Mouse (Mus musculus): ENCODE results near the gene Chd8. TPM values are rescaled to one million over a fixed set of nuclear protein-coding genes. Genes with fewer than 3 reads are reported as not detected.

Gene Chd8
- polyA plus RNA-seq, 1 experiment from 2014 or later = 31.8 TPM

DNA sequence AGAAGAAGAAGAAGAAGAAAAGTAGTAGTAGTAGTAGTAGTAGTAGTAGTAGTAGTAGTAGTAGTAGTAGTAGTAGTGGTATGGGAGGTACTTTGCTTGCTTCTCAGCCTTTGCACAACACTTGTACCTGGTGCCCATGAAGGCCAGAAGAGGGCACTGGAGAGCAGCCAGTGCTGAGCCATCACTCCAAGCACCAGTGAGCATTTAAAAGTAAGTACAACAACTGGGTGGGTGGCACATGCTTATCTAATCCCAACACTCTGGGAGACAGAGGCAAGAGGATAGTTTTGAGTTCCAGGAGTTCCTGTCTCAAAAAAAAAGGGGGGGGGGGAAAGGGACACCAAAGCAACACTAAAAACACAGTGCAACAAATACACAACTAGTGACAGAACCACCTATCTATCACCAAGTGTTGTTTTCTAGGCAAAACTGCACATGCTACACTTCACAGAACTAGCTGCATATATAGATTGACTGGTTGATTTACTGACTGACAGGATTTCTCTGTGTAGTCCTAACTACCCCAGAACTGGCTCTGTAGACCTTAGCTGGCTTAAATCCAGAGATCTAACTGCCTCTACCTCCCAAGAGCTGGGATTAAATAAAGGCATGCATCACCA, 66.7 kb downstream of the Chd8 start:
- no peak for ATAC-seq (ENCODE audit: insufficient read depth, low FRiP score)
- no peaks in the 10 kb centered on the region for H3K9me3 ChIP-seq (replicated peaks; ENCODE audit: control insufficient read depth, low read length)
- no peak overlapping the region for H3K9ac ChIP-seq (ENCODE audit: low read length)
- no peak overlapping the region for H3K4me2 ChIP-seq (ENCODE audit: low read depth, low read length)
- no peaks in the 10 kb centered on the region for H3K36me3 ChIP-seq (ENCODE audit: control insufficient read depth, insufficient read depth, low read length)
- no peak overlapping the region for H3K4me3 ChIP-seq (replicated peaks; ENCODE audit: low read length)
- H3K27me3 ChIP-seq (ENCODE audit: control insufficient read depth, insufficient read depth, low read length) = no peaks in the 10 kb centered on the region
- no peak overlapping the region for H3K27ac ChIP-seq (ENCODE audit: low read length)
- H3K4me1 ChIP-seq (ENCODE audit: control insufficient read depth, insufficient read depth, low read length) = peaks cover 3% of the 10 kb centered on the region

DNA sequence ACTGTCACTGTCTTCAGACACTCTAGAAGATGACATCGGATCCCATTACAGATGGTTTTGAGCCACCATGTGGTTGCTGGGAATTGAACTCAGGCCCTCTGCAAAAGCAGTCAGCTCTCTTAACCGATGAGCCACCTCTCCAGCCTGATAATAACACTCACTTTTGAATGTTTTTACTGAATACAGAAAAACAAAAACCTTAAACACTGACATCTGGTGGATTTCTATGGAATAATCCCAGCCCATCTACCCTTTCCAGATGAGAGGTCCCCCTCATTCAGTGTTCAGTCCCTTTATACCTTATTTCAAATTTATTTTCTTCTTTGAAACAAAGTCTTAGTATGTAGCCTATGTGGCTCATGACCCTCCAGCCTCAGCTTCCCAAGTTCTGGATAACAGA, 68.1 kb downstream of the Chd8 start:
- Histone ChIP-seq H3K4me2 (ENCODE audit: low read depth, low read length) (no peak overlapping the region), H3K9ac (ENCODE audit: low read length) (no peak overlapping the region), H3K27ac (ENCODE audit: low read length) (no peak overlapping the region), H3K4me3 (replicated peaks; ENCODE audit: low read length) (no peak overlapping the region), H3K27me3 (ENCODE audit: control insufficient read depth, insufficient read depth, low read length) (no peaks in the 10 kb centered on the region), H3K9me3 (replicated peaks; ENCODE audit: control insufficient read depth, low read length) (no peaks in the 10 kb centered on the region), H3K4me1 (ENCODE audit: control insufficient read depth, insufficient read depth, low read length) (no peaks in the 10 kb centered on the region), H3K36me3 (ENCODE audit: control insufficient read depth, insufficient read depth, low read length) (no peaks in the 10 kb centered on the region)
- no peak for ATAC-seq (ENCODE audit: insufficient read depth, low FRiP score)
- 73% methylated on average over 2 of the region's 2 CpGs for WGBS

DNA sequence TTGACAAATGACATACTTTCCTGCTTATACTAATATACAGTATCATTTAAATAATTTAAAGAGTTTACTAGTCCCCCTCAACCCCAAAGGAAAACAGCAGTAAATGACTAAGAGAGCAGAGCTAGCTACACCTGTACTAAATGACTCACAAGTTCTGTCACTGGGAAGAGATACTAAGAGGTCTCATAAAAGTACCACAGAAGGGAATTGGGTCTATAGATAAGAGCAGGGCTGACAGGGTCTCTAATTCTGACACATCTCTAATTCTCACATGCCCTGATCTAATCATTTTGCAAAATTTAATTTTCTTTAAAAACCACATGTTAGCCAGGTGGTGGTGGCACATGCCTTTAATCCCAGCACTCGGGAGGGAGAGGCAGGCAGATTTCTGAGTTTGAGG, 68.8 kb downstream of the Chd8 start:
- Histone ChIP-seq H3K27ac (ENCODE audit: low read length) (no peak overlapping the region), H3K4me1 (ENCODE audit: control insufficient read depth, insufficient read depth, low read length) (no peaks in the 10 kb centered on the region), H3K9ac (ENCODE audit: low read length) (no peak overlapping the region), H3K36me3 (ENCODE audit: control insufficient read depth, insufficient read depth, low read length) (no peaks in the 10 kb centered on the region), H3K4me2 (ENCODE audit: low read depth, low read length) (no peak overlapping the region), H3K27me3 (ENCODE audit: control insufficient read depth, insufficient read depth, low read length) (no peaks in the 10 kb centered on the region), H3K9me3 (replicated peaks; ENCODE audit: control insufficient read depth, low read length) (no peaks in the 10 kb centered on the region), H3K4me3 (replicated peaks; ENCODE audit: low read length) (no peak overlapping the region)
- no peak for ATAC-seq (ENCODE audit: insufficient read depth, low FRiP score)
- WGBS = 76% methylated on average over 1 of the region's 1 CpGs

DNA sequence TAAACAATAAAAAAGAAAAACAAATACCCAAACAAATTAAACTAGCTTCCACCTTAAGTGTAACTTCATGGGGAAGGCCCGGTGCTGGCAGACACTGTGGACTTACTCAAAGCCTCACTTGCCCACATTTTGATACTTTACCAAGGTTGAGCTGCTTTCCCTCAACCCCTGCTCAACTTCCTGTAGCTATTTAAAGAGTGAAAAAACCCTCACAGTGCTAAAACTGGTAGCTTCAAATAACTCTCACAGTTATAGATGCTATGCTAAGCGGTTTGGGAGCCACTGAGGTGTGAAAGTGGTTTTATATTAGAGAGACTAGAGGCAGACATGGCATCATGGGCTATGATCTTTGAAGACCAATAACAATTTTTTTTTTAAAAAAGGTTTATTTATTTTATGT, 91.0 kb downstream of the Chd8 start:
- Histone ChIP-seq H3K27me3 (ENCODE audit: control insufficient read depth, insufficient read depth, low read length) (no peaks in the 10 kb centered on the region), H3K4me2 (ENCODE audit: low read depth, low read length) (no peak overlapping the region), H3K27ac (ENCODE audit: low read length) (no peak overlapping the region), H3K36me3 (ENCODE audit: control insufficient read depth, insufficient read depth, low read length) (peaks cover 32% of the 10 kb centered on the region), H3K9me3 (replicated peaks; ENCODE audit: control insufficient read depth, low read length) (no peaks in the 10 kb centered on the region), H3K4me3 (replicated peaks; ENCODE audit: low read length) (no peak overlapping the region), H3K4me1 (ENCODE audit: control insufficient read depth, insufficient read depth, low read length) (no peaks in the 10 kb centered on the region), H3K9ac (ENCODE audit: low read length) (no peak overlapping the region)
- 89% methylated on average over 2 of the region's 2 CpGs for WGBS
- ATAC-seq (ENCODE audit: insufficient read depth, low FRiP score) = no peak

DNA sequence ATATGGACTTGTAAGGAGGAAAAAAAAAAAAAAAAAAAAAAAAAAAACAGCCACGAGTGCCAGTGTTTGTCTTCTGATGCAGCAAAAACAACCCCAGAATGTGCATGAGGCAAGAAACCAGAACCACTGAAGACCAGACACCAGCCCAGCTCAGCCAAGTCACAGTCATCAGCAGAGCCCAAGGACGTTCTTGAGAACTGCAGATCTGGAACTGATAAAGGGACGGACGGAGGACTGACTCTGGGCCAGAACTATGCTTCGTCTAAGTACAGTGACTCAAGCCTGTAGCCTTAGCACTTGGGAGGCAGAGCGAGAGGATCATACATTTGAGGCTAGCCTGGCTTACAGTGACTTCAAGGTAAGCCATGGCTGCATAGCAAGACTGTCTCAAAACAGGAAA, 96.7 kb downstream of the Chd8 start:
- no peak overlapping the region for H3K9ac ChIP-seq (ENCODE audit: low read length)
- H3K4me3 ChIP-seq (replicated peaks; ENCODE audit: low read length) = no peak overlapping the region
- ATAC-seq (ENCODE audit: insufficient read depth, low FRiP score) = no peak
- WGBS = 81% methylated on average over 6 of the region's 6 CpGs
- no peaks in the 10 kb centered on the region for H3K4me1 ChIP-seq (ENCODE audit: control insufficient read depth, insufficient read depth, low read length)
- peaks cover 22% of the 10 kb centered on the region for H3K36me3 ChIP-seq (ENCODE audit: control insufficient read depth, insufficient read depth, low read length)
- H3K27ac ChIP-seq (ENCODE audit: low read length) = no peak overlapping the region
- H3K27me3 ChIP-seq (ENCODE audit: control insufficient read depth, insufficient read depth, low read length) = no peaks in the 10 kb centered on the region
- H3K4me2 ChIP-seq (ENCODE audit: low read depth, low read length) = no peak overlapping the region
- no peaks in the 10 kb centered on the region for H3K9me3 ChIP-seq (replicated peaks; ENCODE audit: control insufficient read depth, low read length)

DNA sequence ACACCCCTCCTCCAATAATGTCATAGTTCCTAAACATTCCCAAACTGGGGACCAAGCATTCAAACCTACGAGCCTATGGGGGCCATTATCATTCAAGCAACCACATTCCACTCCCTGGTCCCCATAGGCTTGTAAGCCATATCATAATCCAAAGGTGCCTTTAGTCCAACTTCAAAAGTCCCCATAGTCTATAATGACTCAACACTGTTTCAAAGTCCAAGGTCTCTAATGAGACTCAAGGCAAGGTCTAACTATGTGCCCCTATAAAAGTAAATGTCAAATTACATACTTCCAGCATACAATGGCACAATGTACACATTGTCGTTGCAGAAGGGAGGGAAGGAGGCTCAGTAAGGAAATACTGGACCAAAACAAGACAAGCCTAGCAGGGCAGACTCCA, 102.6 kb downstream of the Chd8 start:
- no peak overlapping the region for H3K9ac ChIP-seq (ENCODE audit: low read length)
- H3K4me2 ChIP-seq (ENCODE audit: low read depth, low read length) = no peak overlapping the region
- WGBS = 78% methylated on average over 2 of the region's 2 CpGs
- no peak overlapping the region for H3K27ac ChIP-seq (ENCODE audit: low read length)
- H3K9me3 ChIP-seq (replicated peaks; ENCODE audit: control insufficient read depth, low read length) = no peaks in the 10 kb centered on the region
- no peak overlapping the region for H3K4me3 ChIP-seq (replicated peaks; ENCODE audit: low read length)
- H3K27me3 ChIP-seq (ENCODE audit: control insufficient read depth, insufficient read depth, low read length) = no peaks in the 10 kb centered on the region
- ATAC-seq (ENCODE audit: insufficient read depth, low FRiP score) = no peak
- H3K36me3 ChIP-seq (ENCODE audit: control insufficient read depth, insufficient read depth, low read length) = peaks cover 3% of the 10 kb centered on the region; the same call in 1 of the 2 replicates
- H3K4me1 ChIP-seq (ENCODE audit: control insufficient read depth, insufficient read depth, low read length) = no peaks in the 10 kb centered on the region

DNA sequence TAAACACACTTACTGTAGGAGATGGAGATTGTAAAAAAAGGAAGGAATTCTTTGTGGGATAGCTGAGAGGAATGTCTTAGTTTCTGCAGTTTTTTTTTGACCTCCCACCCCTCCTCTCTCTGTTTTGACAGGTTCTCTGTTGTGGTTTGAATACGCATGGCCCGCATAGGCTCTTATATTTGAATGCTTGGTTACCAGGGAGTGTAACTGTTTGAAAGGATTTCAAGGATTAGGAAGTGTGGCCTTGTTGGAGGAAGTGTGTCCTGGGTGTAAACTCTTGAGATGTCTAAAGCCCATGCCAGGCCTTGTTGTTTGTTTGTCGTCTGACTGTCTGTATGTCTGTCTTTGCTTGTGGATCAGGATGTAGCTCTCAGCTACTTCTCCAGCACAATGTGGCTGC, 105.0 kb downstream of the Chd8 start:
- Histone ChIP-seq H3K36me3 (ENCODE audit: control insufficient read depth, insufficient read depth, low read length) (no peaks in the 10 kb centered on the region), H3K4me1 (ENCODE audit: control insufficient read depth, insufficient read depth, low read length) (no peaks in the 10 kb centered on the region), H3K4me3 (replicated peaks; ENCODE audit: low read length) (no peak overlapping the region), H3K9me3 (replicated peaks; ENCODE audit: control insufficient read depth, low read length) (no peaks in the 10 kb centered on the region), H3K27me3 (ENCODE audit: control insufficient read depth, insufficient read depth, low read length) (no peaks in the 10 kb centered on the region), H3K9ac (ENCODE audit: low read length) (no peak overlapping the region), H3K4me2 (ENCODE audit: low read depth, low read length) (no peak overlapping the region), H3K27ac (ENCODE audit: low read length) (no peak overlapping the region)
- ATAC-seq (ENCODE audit: insufficient read depth, low FRiP score) = no peak
- WGBS = 55% methylated on average over 3 of the region's 3 CpGs

DNA sequence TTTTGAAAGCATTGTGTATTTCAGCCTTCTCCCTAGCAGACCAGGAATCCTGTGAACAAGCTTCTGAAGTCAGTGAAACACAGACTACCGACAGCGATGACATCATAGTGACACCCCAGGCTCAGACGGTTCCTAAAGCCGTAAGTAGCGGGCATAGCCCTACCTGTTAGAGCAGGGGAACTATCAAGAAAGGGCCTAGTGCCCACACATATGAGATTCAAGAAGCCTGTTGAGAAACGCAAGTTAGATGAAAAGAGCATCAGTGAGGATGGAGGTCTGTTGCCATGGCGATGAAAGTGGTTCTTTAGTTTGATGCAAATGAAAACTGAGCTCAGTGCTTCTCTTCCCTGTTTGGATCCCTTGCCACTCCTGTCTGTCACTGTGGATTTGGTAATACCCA, 105.4 kb downstream of the Chd8 start:
- Histone ChIP-seq H3K4me2 (ENCODE audit: low read depth, low read length) (no peak overlapping the region), H3K27me3 (ENCODE audit: control insufficient read depth, insufficient read depth, low read length) (no peaks in the 10 kb centered on the region), H3K4me3 (replicated peaks; ENCODE audit: low read length) (no peak overlapping the region), H3K9me3 (replicated peaks; ENCODE audit: control insufficient read depth, low read length) (no peaks in the 10 kb centered on the region), H3K9ac (ENCODE audit: low read length) (no peak overlapping the region), H3K36me3 (ENCODE audit: control insufficient read depth, insufficient read depth, low read length) (no peaks in the 10 kb centered on the region), H3K4me1 (ENCODE audit: control insufficient read depth, insufficient read depth, low read length) (no peaks in the 10 kb centered on the region), H3K27ac (ENCODE audit: low read length) (no peak overlapping the region)
- WGBS = 39% methylated on average over 7 of the region's 7 CpGs
- no peak for ATAC-seq (ENCODE audit: insufficient read depth, low FRiP score)

DNA sequence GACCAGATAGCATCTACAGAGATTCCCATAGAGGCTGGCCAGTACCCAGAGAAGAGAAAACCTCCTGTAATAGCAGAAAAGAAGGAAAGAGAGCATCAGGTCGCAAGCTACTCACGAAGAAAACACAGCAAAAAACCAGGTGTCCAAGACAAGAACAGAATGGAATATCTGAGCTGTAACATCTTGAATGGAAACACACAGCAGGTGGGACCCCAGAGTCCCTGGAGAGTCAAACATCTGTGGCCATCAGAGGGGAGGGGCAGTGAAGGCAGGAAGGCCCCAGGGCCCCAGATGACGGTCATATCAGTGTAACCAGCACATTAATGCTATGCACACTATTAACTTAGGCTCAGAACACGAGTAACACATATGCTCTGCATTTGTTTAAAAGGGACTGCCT, 107.7 kb downstream of the Chd8 start:
- Histone ChIP-seq H3K4me3 (replicated peaks; ENCODE audit: low read length) (no peak overlapping the region), H3K27me3 (ENCODE audit: control insufficient read depth, insufficient read depth, low read length) (no peaks in the 10 kb centered on the region), H3K4me1 (ENCODE audit: control insufficient read depth, insufficient read depth, low read length) (no peaks in the 10 kb centered on the region), H3K9ac (ENCODE audit: low read length) (no peak overlapping the region), H3K27ac (ENCODE audit: low read length) (no peak overlapping the region), H3K4me2 (ENCODE audit: low read depth, low read length) (no peak overlapping the region), H3K36me3 (ENCODE audit: control insufficient read depth, insufficient read depth, low read length) (no peaks in the 10 kb centered on the region), H3K9me3 (replicated peaks; ENCODE audit: control insufficient read depth, low read length) (no peaks in the 10 kb centered on the region)
- 67% methylated on average over 4 of the region's 4 CpGs for WGBS
- no peak for ATAC-seq (ENCODE audit: insufficient read depth, low FRiP score)
